Mouse (Mus musculus) thymus, adult 2 months (tissue): ENCODE measurements at regions not wholly inside any gene's neighbourhood (a gene's known extent, or its start where the extent isn't known, plus 50 kb on each side); places are given as distances from the start of the nearest gene placed in this dataset.

ENCODE experiments used
- DNase-seq: peaks from one replicate; pipeline ENCODE4 v3.0.0; 2021
- H3K27ac ChIP-seq: fragments of 200-500 bp; 2 replicates; pipeline ENCODE4 v1.5.1; 2012; ENCODE audit warnings: low read length, control low read depth; ENCODE audit not compliant: control insufficient read depth, insufficient read depth
- H3K27me3 ChIP-seq: fragments of 200-500 bp; 2 replicates; pipeline ENCODE4 v1.6.1; 2012; ENCODE audit warnings: mild to moderate bottlenecking, low read length, moderate library complexity, mixed read lengths; ENCODE audit not compliant: control insufficient read depth, insufficient read depth
- H3K36me3 ChIP-seq: fragments of 200-500 bp; 2 replicates; pipeline ENCODE4 v1.6.1; 2012; ENCODE audit warnings: mild to moderate bottlenecking, low read length, moderate library complexity; ENCODE audit not compliant: control insufficient read depth, insufficient read depth
- H3K4me1 ChIP-seq: fragments of 200-500 bp; replicated peaks from 2 replicates; pipeline ENCODE4 v1.6.1; 2012; ENCODE audit warnings: low read length; ENCODE audit not compliant: control insufficient read depth, insufficient read depth
- H3K4me3 ChIP-seq: fragments of 200-500 bp; 2 replicates; pipeline ENCODE4 v1.5.1; 2012; ENCODE audit warnings: mild to moderate bottlenecking, low read length, control low read depth, moderate library complexity; ENCODE audit not compliant: control insufficient read depth, insufficient read depth
- CTCF ChIP-seq: fragments of 200-500 bp; IDR thresholded peaks from 2 replicates; pipeline ENCODE4 v1.5.1; 2012; ENCODE audit warnings: mild to moderate bottlenecking, control low read depth, low read length, moderate library complexity, borderline replicate concordance; ENCODE audit not compliant: control insufficient read depth, poor library complexity, insufficient read depth; ENCODE audit errors: extremely low read depth
- POLR2A ChIP-seq: fragments of 200-500 bp; IDR thresholded peaks from 2 replicates; pipeline ENCODE4 v1.6.1; 2012; ENCODE audit warnings: mild to moderate bottlenecking, low read length, control low read depth, moderate library complexity; ENCODE audit not compliant: control insufficient read depth, poor library complexity, insufficient read depth; ENCODE audit errors: extremely low read depth
- WGBS: fragments of 180-500 bp; shearing (Covaris S2); methylation state at CpG from one replicate; pipeline ENCODE4 v1.1.7; 2018; 5-methylcytosine and 5-hydroxymethylcytosine counted together

DNA sequence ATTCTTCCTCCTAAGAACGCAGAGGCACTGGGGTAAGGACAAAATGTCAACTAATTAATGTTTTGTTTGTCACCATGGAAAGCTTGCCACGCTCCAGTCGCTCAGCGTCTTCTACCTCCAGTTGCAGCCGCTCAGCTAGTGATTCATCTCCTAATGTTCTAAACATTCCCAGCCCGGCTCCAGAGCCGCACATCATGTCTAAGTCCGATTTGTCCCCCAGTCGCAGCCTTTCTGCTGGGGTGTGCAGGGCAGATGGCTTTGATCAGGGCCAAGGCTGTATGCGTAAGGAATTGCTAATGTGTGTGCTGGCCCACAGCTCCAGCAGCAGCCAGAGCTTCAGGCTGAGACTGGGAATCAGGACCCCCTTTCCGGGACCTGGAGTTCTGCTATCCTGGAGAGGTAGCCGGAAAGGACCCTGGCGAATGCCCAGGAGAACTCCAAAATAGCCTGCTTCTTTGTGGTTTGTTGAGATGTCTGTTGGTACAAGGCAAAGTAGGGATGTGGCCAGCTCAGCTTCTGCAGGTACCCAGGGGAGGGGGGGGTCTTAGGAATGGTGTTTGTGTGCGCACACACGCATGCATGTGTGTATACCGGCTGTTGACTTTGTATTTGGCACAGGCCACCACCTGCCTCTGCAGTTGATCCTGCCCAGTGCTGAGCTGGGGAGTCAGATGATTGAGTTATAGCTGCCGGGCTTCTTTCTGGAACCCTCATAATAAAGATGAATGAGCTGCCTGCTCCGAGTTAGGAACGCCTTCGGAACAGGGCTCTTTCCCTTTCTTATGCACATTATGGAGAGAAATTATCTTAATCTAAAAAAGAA, 143.0 kb upstream of the Kcng1 start:
- WGBS, result 95% methylated on average over 20 of the region's 20 CpGs
- TF ChIP-seq CTCF (no peak), POLR2A (no peak)
- Histone ChIP-seq H3K27ac (no peak overlapping the region), H3K4me3 (no peak overlapping the region), H3K36me3 (no peaks in the 10 kb centered on the region), H3K4me1 (peaks cover 2% of the 10 kb centered on the region; the same call in 1 of the 2 replicates), H3K27me3 (no peaks in the 10 kb centered on the region)
- DNase-seq, result no peak

GRCm38 (mm10) chr2:168423551-168423950, 142.0 kb upstream of the Kcng1 start:
- no peak for DNase-seq
- TF ChIP-seq CTCF, result no peak
- TF ChIP-seq POLR2A, result no peak
- WGBS, result 84% methylated on average over 6 of the region's 6 CpGs

GRCm38 (mm10) chr2:168415140-168415539, 133.6 kb upstream of the Kcng1 start:
- TF ChIP-seq POLR2A (no peak), CTCF (peak; percentile 73; the same call in 1 of the 2 replicates)
- 44% methylated on average over 17 of the region's 17 CpGs for WGBS
- Histone ChIP-seq H3K27ac (no peak overlapping the region), H3K4me1 (no peaks in the 10 kb centered on the region), H3K27me3 (no peaks in the 10 kb centered on the region), H3K36me3 (no peaks in the 10 kb centered on the region), H3K4me3 (no peak overlapping the region)
- DNase-seq, result peak; percentile 22

More at GRCm38 (mm10) chr2:168423551-168423950, 142.0 kb upstream of the Kcng1 start:
- Histone ChIP-seq H3K36me3 (no peaks in the 10 kb centered on the region), H3K4me3 (no peak overlapping the region), H3K27me3 (no peaks in the 10 kb centered on the region), H3K4me1 (no peaks in the 10 kb centered on the region), H3K27ac (no peak overlapping the region)

DNA sequence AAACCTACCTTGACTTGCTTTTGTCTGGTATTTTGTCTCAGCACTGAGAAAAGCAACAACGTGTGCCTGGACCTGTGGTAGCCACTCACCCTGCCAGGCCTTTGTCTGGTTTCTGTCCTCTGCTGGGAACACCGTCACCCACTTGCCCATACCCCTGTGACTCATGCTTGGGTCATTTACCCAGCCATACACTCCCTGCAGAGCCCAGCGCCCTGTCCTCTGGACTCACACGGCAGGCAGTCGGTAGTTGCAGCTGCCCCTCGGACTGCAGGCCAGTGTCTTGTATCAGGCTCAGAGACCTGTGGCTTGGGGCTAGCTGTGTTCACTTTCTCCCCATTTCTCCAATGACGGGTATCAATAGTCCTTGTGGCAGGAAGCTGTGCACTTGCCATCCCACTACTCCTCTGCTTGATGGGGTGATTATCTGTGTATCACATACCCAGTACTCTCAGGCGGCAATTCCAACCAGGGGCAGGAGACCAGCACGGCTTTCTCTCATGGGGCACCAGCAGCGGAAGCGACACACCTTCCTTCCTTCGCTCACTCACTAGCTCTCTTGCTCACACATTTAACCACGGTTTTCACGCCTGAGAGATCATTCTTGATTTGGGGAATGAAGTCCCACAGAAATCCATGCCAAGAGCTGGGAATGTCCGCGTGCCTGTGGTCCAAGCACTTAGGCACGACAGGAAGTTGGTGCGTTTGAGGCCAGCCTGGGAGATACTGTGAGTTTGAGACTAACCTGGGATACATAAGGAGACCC, 132.8 kb upstream of the Kcng1 start:
- no peaks in the 10 kb centered on the region for H3K4me1 ChIP-seq
- DNase-seq, result no peak
- 93% methylated on average over 18 of the region's 18 CpGs for WGBS
- no peaks in the 10 kb centered on the region for H3K36me3 ChIP-seq
- no peak overlapping the region for H3K27ac ChIP-seq
- TF ChIP-seq POLR2A (no peak), CTCF (no peak)
- no peak overlapping the region for H3K4me3 ChIP-seq
- no peaks in the 10 kb centered on the region for H3K27me3 ChIP-seq

DNA sequence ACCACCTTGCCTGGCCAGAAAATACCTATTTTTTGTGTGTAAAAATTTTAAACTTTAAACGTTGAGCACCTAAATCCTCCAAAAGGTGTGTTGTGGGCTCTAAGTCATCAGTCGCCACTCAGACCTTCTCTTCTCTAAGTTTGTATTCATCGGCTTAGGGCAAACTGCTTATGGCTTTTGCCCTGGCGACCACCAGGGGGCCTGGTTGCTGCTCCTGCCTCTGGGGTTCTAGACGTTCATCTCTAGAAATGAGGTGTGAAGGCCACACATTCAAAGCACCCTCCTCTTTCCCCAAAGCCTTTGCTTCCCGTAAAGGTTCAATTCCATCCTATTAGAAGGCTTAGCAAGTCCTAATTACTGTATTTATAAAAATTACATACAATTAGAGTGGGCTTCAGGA, 131.3 kb upstream of the Kcng1 start:
- 43% methylated on average over 6 of the region's 6 CpGs for WGBS
- H3K27ac ChIP-seq, result no peak overlapping the region
- peak; percentile 43 for DNase-seq
- no peaks in the 10 kb centered on the region for H3K36me3 ChIP-seq
- H3K4me1 ChIP-seq, result no peaks in the 10 kb centered on the region
- TF ChIP-seq CTCF (peak; percentile 64; the same call in 1 of the 2 replicates), POLR2A (no peak)
- H3K27me3 ChIP-seq, result no peaks in the 10 kb centered on the region
- H3K4me3 ChIP-seq, result no peak overlapping the region

- Histone ChIP-seq H3K4me1 (no peaks in the 10 kb centered on the region), H3K27ac (no peak overlapping the region), H3K36me3 (no peaks in the 10 kb centered on the region), H3K27me3 (no peaks in the 10 kb centered on the region), H3K4me3 (no peak overlapping the region)
- DNase-seq, result no peak
- no peak for TF ChIP-seq CTCF
- no peak for TF ChIP-seq POLR2A
- WGBS, result 94% methylated on average over 16 of the region's 16 CpGs
Measured at GRCm38 (mm10) chr2:168402782-168403513, 121.4 kb upstream of the Kcng1 start.
